Mouse (Mus musculus) cerebellum, postnatal 10 days (tissue): ENCODE measurements around the gene Fbxo45.

Source experiments
- DNase-seq, 2 experiments: peaks; one replicate each; pipeline ENCODE4 v3.0.0; 2021; ENCODE audit warnings: mixed read lengths in 2 of 2

Gene Fbxo45

GRCm38 (mm10) chr16:32202681-32203080 is 44.3 kb downstream of the Fbxo45 start:
- DNase-seq, result peak; percentile 61

- peak in 1 of 2 experiments; percentile 21 for DNase-seq
These were observed 46.0 kb downstream of the Fbxo45 start for GRCm38 (mm10) chr16:32201004-32201325.

- DNase-seq, result peak; percentile 67 to 70
These were observed 46.5 kb downstream of the Fbxo45 start for GRCm38 (mm10) chr16:32200256-32201003.

- no peak for DNase-seq
These were observed 56.9 kb downstream of the Fbxo45 start for GRCm38 (mm10) chr16:32190011-32190441.

GRCm38 (mm10) chr16:32189109-32189508 is 57.8 kb downstream of the Fbxo45 start:
- DNase-seq, result peak; percentile 53 to 62

- DNase-seq, result peak; percentile 37 to 60
These were observed 60.9 kb downstream of the Fbxo45 start for GRCm38 (mm10) chr16:32186056-32186455.
